8 mouse cellular contexts compared by ENCODE assay signal in the genomic region with DNA sequence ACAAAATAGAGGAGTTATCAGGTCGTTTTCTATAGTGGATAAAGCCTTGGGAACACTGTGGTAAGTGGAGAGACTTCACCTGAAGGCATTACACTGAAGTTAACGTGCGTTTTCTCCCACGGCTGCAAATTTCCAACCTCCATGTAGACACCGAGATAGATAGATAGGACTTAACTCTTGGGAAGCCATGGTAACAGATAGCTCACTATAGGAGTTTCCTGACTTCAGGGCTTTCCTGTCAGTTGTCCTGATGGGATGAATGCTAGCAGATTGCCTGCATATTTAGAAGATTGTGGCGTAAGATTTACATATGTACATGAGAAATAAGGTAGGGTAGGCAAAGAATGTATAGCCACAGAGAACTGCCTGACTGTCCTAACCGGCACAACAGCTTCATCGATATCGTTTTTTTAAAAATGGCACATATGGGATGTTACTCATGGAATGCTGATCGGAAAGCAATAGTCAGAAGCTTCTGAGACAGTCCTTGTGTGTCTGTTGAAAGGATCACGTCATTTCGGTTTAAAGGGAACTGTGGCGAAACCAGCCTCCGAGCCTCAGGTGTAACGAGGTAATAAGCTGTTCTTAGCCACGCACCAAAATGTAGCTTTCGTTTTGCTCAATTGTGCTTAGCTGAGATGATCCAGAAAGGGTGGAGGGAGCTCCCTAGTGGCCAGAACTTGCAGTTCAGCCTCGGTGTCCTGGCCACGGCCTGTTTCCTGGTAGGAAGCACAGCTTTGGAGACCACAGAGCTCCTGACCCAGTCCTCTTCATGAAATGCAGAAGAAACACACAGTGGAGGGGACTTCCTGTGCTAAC.
A peak's percentile ranks its signal among the peaks of the same experiment; 100 is the strongest.
DNase-seq lines count a peak whose midpoint lies in the region; ATAC-seq lines count a peak whose summit lies in the region.

No protein-coding gene starts in this region.

- H3K4me1 ChIP-seq in heart, embryonic 13.5 days: peaks cover 4% of the 10 kb centered on the region
- H3K4me1 ChIP-seq in liver, embryonic 12.5 days: peaks cover 5% of the 10 kb centered on the region; the same call in 1 of the 2 replicates
- no peaks in the 10 kb centered on the region for H3K4me1 ChIP-seq in stomach, embryonic 15.5 days

- no peak; the same call in 1 of the 2 replicates for ATAC-seq in heart, embryonic 13.5 days (ENCODE audit: extremely low read depth, insufficient number of reproducible peaks, low FRiP score, low TSS enrichment)
- ATAC-seq in liver, embryonic 12.5 days: peak; percentile 64
- peak; percentile 71; the same call in 1 of the 2 replicates for ATAC-seq in stomach, embryonic 15.5 days (ENCODE audit: insufficient read depth, low FRiP score, low read depth)

- peak overlapping the region; percentile 77 for H3K9ac ChIP-seq in heart, embryonic 13.5 days
- H3K9ac ChIP-seq in liver, embryonic 12.5 days: peak overlapping the region; percentile 35; the same call in 1 of the 2 replicates
- H3K9ac ChIP-seq in stomach, embryonic 15.5 days: no peak overlapping the region

- H3K4me2 ChIP-seq in heart, embryonic 13.5 days: peak overlapping the region; percentile 76
- H3K4me2 ChIP-seq in liver, embryonic 12.5 days: peak overlapping the region; percentile 66
- peak overlapping the region; percentile 53 for H3K4me2 ChIP-seq in stomach, embryonic 15.5 days

- no peaks in the 10 kb centered on the region for H3K36me3 ChIP-seq in heart, embryonic 13.5 days
- H3K36me3 ChIP-seq in liver, embryonic 12.5 days: no peaks in the 10 kb centered on the region
- no peaks in the 10 kb centered on the region for H3K36me3 ChIP-seq in stomach, embryonic 15.5 days

- no peaks in the 10 kb centered on the region for H3K9me3 ChIP-seq in heart, embryonic 13.5 days
- no peaks in the 10 kb centered on the region for H3K9me3 ChIP-seq in liver, embryonic 12.5 days (replicated peaks)
- no peaks in the 10 kb centered on the region for H3K9me3 ChIP-seq in stomach, embryonic 15.5 days

- H3K4me3 ChIP-seq in heart, embryonic 13.5 days: peak overlapping the region; percentile 59
- H3K4me3 ChIP-seq in liver, embryonic 12.5 days: peak overlapping the region; percentile 56
- peak overlapping the region; percentile 44 for H3K4me3 ChIP-seq in stomach, embryonic 15.5 days (replicated peaks)

- DNase-seq in CD4-positive helper T cell, adult 2 months (ENCODE audit: low read depth, low spot score): peak; percentile 84
- peak; percentile 46 for DNase-seq in brain, embryonic 18.5 days (ENCODE audit: low read depth, low spot score)
- peak; percentile 51 for DNase-seq in fat pad, adult 2 months (ENCODE audit: extremely low read depth, low read depth, low spot score)
- DNase-seq in kidney, postnatal 10 days: peak; percentile 89
- DNase-seq in natural killer cell, adult 2 months (ENCODE audit: low spot score in 2 of 2): peak; percentile 69 to 80

- no peak overlapping the region for H3K27ac ChIP-seq in heart, embryonic 13.5 days (replicated peaks)
- no peak overlapping the region for H3K27ac ChIP-seq in liver, embryonic 12.5 days
- H3K27ac ChIP-seq in stomach, embryonic 15.5 days: no peak overlapping the region

- H3K27me3 ChIP-seq in heart, embryonic 13.5 days (replicated peaks): no peaks in the 10 kb centered on the region
- H3K27me3 ChIP-seq in liver, embryonic 12.5 days (replicated peaks): no peaks in the 10 kb centered on the region
- no peaks in the 10 kb centered on the region for H3K27me3 ChIP-seq in stomach, embryonic 15.5 days (replicated peaks)

- 35% methylated on average over 19 of the region's 19 CpGs for WGBS in heart, embryonic 13.5 days
- WGBS in liver, embryonic 12.5 days (ENCODE audit: insufficient replicate concordance): 34% methylated on average over 19 of the region's 19 CpGs
- WGBS in stomach, embryonic 15.5 days: 38% methylated on average over 19 of the region's 19 CpGs
